Mouse (Mus musculus) embryo, embryonic 10 days (tissue): ENCODE results near the gene Gm10134.

Source experiments
- DNase-seq: peaks from one replicate; pipeline ENCODE4 v3.0.0-alpha.2; 2015; ENCODE audit warnings: low spot score

The Gm10134 gene

GRCm38 (mm10) chr2:28532938-28533771, 27.3 kb downstream of the Gm10134 start:
- peak; percentile 88 for DNase-seq

GRCm38 (mm10) chr2:28533901-28534435, 28.1 kb downstream of the Gm10134 start:
- no peak for DNase-seq

GRCm38 (mm10) chr2:28534436-28535262, 28.8 kb downstream of the Gm10134 start:
- peak; percentile 68 for DNase-seq

- DNase-seq: no peak
Measured at GRCm38 (mm10) chr2:28535263-28535540, 29.3 kb downstream of the Gm10134 start.

GRCm38 (mm10) chr2:28535650-28536049, 29.8 kb downstream of the Gm10134 start:
- no peak for DNase-seq

- no peak for DNase-seq
Measured at GRCm38 (mm10) chr2:28536166-28536565, 30.3 kb downstream of the Gm10134 start.

GRCm38 (mm10) chr2:28536766-28537633, 31.1 kb downstream of the Gm10134 start:
- DNase-seq: no peak

GRCm38 (mm10) chr2:28537634-28537920, 31.7 kb downstream of the Gm10134 start:
- DNase-seq: peak; percentile 51

- no peak for DNase-seq
Measured at GRCm38 (mm10) chr2:28537995-28538816, 32.3 kb downstream of the Gm10134 start.

GRCm38 (mm10) chr2:28538817-28539128, 32.9 kb downstream of the Gm10134 start:
- no peak for DNase-seq

- peak; percentile 55 for DNase-seq
Measured at GRCm38 (mm10) chr2:28539206-28539605, 33.3 kb downstream of the Gm10134 start.

GRCm38 (mm10) chr2:28539949-28540348, 34.1 kb downstream of the Gm10134 start:
- DNase-seq: no peak

GRCm38 (mm10) chr2:28540587-28541227, 34.8 kb downstream of the Gm10134 start:
- DNase-seq: no peak

- no peak for DNase-seq
Measured at GRCm38 (mm10) chr2:28543894-28544293, 38.0 kb downstream of the Gm10134 start.

GRCm38 (mm10) chr2:28545976-28546375, 40.1 kb downstream of the Gm10134 start:
- no peak for DNase-seq

GRCm38 (mm10) chr2:28546560-28546959, 40.7 kb downstream of the Gm10134 start:
- DNase-seq: no peak

GRCm38 (mm10) chr2:28547237-28548172, 41.6 kb downstream of the Gm10134 start:
- peak; percentile 85 for DNase-seq

- DNase-seq: no peak
Measured at GRCm38 (mm10) chr2:28549157-28549556, 43.3 kb downstream of the Gm10134 start.

- no peak for DNase-seq
Measured at GRCm38 (mm10) chr2:28552301-28552700, 46.4 kb downstream of the Gm10134 start.
